Mouse (Mus musculus) heart, postnatal 14 days (tissue): Measurements from ENCODE around the gene Jaml. TPM values are rescaled to one million over a fixed set of nuclear protein-coding genes. Genes with fewer than 3 reads are reported as not detected.

Experiments used
- DNase-seq, 2 experiments: peaks; one replicate each; pipeline ENCODE4 v3.0.0; 2021 to 2022
- intact Hi-C: fragments of 180-260 bp; cut with DNase I; formaldehyde crosslinking; loops from one replicate; pipeline ENCODE4 v1.15.1; 2025
- total RNA-seq, 2 experiments: library from RNA; stranded (reverse); gene quantifications; 2 replicates each; pipeline ENCODE4 v1.2.3; 2021

Gene Jaml
- total RNA-seq, 2 experiments from 2014 or later, result 0.19 to 0.59 TPM

DNA sequence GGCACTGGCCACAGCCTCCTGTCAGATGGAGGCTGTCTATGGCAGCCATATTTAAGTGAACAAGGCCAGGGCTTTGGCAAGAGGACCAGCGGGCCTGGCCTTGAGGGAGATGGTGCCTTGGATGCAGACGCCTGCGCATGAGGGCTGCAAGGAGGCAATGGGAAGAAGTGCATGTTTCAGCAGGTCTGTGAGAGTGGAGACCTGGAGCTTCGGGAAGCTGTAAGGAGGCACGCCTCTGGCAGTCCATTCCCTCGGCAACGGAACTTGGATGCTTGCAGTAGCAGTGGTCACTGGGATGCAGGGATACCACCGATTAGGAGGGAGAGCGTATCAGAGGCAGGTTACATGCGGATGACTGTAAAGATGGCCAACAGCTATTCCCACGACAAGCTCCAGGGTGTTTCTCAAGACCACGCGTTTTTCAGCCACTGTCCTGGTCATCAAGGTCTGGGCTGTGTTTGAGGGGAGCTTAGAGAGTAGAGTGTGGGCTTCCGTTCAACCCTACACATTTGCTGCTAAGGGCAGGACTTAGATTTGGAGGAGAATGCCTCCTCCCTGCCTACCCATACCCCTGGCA, 41.1 kb downstream of the Jaml start:
- intact Hi-C loops, result no loop called here
- no peak for DNase-seq

DNA sequence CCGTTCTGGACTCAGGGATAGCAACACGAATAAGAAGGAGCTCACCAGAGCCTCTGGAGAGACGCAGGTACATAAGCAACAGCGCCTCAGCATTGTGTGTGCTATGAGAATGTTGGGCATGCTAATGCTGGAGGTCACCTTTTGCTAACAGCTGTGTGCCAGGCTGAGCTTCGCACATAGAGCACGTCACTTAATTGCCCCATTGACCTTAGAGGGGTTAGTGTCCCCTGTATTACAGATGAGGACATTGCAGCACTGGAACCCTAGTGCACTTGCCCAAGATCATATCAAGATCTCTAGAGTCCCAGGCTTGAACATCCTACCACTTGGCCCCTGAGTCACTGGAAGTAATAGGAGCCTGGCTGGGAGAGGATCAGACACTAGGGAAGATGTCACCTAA, 41.6 kb downstream of the Jaml start:
- no peak for DNase-seq
- intact Hi-C loops, result no loop called here

DNA sequence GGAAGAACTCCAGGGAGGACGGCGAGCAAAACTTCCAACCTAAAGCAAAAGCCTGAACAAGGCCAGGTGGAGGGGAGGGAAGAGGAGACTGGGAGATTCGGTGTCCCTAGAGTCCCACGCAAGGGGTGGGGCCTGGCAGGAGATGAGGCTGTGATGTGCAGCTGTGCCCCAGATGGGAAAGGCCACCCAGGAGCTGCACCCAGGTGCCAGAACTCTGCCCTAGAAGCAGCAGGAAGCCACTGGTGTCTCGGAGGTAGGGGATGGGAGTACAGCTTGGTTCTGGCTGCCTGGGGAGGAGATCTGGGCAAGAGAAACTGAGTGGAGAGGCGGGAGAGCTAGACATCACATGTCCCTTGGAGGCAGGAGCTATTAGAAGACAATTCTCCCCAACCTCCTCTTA, 42.0 kb downstream of the Jaml start:
- no peak for DNase-seq
- intact Hi-C loops, result loop anchor here (1.0 kb wide), 1 partner anchor 25 kb away; no protein-coding TSS in a partner anchor

DNA sequence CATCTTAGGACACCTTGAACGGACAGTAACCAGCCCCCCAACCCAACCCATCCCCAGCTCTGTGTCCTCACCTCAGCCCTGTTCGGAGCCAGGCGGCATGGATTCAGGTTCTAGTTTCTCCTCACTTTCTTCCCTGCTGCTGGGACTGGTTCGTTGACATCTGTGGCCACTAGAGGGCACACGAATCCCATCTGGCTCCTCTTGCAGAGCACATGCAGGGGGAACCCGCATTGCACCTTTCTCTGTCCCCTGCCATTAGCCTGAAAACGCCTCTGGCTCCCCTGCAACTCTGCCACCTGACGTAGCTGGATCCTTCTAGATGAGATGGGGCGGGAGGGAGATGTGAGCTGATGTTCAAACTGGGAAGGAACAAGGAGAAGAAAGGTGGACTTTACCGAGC, 42.8 kb downstream of the Jaml start:
- DNase-seq, result peak; percentile 75 to 81
- intact Hi-C loops, result loop anchor here (1.0 kb wide), 1 partner anchor 25 kb away; no protein-coding TSS in a partner anchor

DNA sequence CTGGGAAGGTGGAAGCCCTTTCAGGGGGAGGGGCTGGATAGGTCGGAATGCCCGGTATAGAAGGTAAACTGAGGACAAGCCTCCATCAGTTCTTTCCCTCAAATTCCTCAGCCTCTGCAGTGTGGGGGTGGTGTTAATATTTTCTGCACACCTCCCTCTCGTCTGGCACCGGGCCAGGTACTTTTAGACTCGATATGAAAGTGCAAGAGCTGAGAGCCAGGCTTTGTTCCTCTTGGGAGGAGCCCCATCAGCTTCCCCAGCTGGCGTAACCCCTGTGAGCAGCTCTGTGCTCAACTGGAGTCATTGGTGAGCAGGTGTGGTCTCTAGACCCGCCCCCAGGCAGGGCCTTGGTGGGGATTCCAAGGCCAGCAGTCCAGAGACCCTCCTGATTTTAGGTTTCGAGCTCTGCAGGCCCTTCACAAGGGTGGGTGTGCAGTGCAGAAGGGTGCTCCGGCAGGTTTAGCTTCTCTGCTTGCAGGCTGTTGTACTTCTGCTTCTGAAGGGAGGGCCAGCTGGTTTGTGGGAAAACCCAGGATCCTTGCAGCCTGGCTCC, 43.3 kb downstream of the Jaml start:
- intact Hi-C loops, result no loop called here
- DNase-seq, result peak; percentile 27 to 32

DNA sequence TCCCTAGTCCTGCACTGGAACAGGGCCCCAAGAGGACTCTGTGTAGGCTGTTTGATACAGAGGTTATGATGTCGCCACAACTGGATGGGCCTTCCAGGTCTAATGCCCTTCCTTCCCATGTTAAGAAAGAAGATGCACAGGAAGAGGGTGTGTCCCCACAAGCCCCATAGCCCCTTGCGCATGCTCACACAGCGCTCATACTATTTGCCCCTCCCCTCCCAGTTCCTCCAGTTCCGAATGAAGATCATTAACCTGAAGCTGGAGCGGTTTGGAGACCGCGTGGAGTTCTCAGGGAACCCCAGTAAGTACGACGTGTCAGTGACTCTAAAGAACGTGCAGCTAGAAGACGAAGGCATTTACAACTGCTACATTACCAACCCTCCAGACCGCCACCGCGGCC, 46.2 kb downstream of the Jaml start:
- no peak for DNase-seq

DNA sequence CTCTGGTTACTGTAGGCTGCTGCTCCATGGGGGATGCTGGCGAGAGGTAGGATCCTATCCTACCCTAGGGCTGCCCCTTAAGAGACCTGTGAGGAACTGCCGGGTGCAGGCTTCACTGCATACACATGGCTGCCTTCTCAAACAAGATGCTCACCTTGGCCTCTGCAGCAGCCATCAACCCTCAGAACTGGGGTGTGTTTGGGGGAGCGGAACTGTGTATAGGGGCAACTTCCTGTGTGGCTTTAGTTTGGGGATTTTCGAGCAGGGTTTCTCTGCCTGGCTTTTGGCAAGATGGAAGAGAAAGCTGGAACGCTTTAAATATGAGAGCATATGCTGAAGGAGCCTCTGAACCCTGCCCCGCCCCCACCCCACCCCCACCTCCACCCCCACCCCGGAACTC, 48.0 kb downstream of the Jaml start:
- intact Hi-C loops, result no loop called here

More for the DNA sequence above, 46.2 kb downstream of the Jaml start:
- intact Hi-C loops, result no loop called here

DNA sequence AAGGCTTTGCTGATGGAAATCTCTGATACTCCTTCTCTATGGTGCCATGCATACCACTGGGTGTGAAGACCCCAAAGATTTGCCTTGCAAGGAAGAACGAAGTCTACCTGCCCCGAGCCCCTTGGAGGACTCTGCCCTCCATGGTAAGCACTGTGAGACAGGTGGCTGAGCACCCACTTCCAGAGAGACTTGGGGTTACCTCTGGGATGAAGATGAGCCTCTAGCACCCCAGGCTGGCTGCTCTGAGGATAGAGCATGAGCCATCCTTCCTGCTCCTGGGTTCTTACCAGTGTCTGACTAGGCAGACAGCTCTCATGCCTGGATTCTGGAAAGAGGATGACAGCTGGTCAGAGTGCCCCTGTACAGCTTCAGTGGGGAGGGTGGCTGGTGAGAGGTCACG, 51.1 kb downstream of the Jaml start:
- intact Hi-C loops, result no loop called here
- DNase-seq, result no peak

More for the DNA sequence above, 48.0 kb downstream of the Jaml start:
- DNase-seq, result no peak

DNA sequence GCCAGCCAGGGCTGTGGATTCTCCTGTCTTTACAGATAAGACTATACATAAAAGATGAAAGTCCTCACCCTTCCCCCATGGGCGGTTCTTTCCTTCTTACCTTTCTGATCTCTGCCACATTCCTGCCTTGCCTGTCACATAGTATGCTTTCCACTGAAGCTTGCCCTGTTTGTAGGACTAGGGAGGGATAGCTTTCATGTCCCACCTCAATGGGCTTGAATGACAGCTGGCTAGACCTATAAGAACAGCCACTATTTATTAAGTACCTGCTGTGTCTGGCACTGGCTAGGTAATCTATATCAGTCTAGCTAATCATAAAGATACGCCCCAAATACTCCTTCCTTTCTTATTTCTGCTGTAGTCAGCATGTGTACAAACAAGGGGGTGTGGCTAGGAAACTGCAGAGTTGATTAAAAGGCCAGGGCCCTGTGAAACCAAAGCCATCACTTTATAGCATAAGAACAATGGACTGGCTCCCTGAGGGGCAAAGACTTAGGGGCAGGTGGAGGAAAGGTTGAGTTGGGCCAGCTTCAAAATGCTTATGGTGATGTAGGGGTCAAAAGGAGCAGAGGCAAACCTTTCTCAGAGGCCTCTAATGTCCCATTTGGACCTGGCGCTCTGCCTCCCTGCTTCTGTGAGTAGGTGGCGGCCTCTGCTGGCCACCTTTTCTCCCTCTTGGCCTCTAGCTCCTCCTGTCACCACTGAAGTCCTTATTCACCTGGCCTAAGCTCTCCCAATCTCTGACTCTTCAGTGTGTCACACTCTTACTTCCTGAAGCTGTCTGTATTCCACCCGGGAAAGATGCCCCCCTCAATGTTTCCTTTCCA, 54.7 kb downstream of the Jaml start:
- intact Hi-C loops, result no loop called here
- peak; percentile 56 to 74 for DNase-seq

DNA sequence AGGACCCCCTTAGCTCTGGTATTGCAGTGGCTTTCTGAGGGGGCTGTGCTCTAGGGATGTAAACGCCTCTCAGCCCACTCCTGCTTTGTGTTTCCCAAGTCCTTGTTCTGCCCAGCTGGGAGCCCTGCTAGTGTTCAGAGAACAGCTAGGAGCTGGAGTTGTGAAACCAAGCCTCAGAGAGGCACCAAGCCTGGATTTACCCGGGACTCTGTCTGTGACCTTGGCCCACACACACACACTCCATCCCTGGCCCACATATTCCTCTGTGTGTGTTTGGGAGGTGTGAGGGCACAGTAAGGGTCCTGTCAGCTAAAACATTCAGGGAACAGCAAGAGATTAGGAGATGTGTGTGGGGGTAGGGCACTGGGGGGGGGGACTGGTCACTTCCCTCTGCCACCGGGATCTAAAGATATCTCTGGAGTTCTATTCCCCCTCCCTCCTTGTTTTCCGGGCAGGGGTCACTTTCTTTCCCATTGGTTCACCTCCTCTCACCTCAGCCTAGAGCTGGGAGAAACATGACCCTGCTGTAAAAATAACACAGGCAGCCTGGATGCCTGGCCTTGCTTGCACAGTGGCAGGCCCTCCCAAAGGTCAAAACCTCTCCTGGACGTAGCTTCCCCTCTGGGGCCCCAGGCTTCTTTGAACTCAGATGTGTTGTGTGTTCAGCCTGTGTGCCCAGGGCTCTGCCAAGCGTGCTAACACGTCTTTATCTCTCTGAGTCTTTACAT, 57.6 kb downstream of the Jaml start:
- intact Hi-C loops, result no loop called here
- DNase-seq, result no peak

DNA sequence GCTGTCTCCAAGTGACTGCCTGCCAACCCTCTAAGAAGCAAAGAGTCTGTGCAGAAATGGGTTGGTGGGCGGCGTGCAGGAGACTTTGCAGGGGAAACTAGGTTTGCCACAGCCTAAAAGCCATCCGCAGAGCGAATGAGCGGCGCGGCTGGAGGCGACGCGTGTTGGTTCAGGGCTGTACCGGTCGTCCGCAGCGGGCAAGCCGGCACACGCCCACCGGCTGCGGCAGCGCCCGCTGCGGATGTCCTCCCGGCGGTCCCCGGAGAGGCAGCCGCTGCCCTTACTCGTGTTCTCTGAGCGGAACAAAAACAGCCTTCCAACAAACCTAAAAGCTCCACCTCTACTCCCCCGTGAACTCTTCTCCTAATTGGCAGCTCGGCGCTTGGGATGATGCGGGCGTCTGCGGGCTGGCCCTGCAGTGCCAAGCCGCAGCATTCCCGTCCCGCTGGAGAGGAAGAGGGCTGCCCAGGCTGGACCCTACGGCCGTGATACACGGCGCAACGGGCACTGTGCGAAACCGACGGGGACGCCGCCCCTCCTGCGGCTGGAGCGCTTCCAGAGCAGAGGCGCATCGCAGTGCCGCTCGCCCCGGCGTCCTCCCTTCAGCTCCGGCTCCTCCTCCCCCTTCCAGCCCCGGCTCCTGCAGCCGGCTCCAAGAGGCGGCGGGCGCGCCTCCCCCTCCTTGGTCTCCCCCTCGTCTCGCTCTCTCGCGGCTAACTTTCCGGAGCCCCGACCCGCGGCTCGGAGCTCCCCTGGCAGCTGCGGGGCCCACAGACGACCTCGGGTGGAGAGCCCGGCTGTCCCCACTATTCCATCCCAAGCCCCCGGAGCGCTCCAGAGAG, 59.4 kb downstream of the Jaml start, which contains the start of gene Scn4b:
TSS of gene Scn4b (plus strand) at position 205 of the 842 bp plus-strand sequence.
- DNase-seq, result peak; percentile 55 to 58
- intact Hi-C loops, result no loop called here

DNA sequence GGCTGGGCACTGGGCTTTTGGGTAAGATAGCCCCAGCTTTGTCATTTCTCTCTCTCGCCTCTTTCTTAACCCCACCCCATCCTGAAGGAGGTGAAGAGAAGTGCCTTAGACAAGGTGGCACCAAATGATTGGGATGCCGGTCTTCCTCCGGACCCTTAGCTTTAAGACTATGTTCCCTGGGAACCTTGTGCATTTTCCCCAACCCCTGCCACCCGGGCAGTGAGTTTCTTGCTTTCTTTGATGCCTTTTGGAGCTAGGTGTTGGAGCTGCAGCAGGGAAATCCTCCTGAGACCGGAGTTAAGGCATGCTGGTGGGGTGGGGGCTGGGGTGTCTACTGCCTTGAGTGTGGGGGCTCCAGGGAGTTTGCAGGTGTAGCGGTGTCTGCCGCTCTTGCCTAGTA, 60.1 kb downstream of the Jaml start:
- no peak for DNase-seq
- intact Hi-C loops, result no loop called here

DNA sequence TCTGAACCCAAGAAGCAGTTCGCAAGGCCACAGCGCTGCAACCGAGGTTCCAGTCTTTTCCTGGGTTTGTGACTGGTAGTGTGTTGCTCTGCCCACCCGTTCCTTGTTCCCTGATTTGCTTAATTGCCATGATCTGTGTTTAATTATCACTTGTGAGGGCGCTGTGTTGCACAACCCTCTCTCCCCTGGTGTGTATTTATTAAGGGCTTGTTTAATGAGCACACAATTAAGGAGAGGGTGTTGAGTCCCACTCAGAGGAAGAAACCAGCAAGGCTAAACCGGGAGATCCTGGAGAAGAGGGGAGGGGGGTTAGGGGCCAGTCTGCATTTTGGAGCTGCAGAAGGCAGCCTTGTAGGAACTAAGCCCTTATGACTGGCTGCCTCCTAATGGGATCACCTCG, 62.0 kb downstream of the Jaml start:
- no peak for DNase-seq
- intact Hi-C loops, result no loop called here

DNA sequence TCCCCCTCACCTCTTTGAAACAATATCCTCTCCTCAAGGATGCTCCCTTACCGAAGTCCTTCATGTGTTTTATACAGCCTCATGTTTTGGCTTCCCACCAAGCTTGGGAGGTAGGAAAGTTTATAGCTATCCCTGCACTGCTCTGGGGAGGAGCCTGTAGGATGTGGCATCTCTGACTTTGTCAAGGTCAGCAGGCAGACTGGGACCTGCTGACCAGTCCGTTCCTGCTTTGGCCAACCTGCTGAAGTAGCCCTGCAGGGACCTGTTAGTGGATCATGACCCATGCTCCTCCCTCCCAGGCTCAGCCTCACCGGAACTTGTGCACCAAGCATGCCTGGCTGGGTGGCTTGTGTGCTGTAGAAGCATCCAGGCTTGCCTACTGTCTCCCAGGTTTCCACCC, 63.7 kb downstream of the Jaml start:
- intact Hi-C loops, result no loop called here
- DNase-seq, result no peak

DNA sequence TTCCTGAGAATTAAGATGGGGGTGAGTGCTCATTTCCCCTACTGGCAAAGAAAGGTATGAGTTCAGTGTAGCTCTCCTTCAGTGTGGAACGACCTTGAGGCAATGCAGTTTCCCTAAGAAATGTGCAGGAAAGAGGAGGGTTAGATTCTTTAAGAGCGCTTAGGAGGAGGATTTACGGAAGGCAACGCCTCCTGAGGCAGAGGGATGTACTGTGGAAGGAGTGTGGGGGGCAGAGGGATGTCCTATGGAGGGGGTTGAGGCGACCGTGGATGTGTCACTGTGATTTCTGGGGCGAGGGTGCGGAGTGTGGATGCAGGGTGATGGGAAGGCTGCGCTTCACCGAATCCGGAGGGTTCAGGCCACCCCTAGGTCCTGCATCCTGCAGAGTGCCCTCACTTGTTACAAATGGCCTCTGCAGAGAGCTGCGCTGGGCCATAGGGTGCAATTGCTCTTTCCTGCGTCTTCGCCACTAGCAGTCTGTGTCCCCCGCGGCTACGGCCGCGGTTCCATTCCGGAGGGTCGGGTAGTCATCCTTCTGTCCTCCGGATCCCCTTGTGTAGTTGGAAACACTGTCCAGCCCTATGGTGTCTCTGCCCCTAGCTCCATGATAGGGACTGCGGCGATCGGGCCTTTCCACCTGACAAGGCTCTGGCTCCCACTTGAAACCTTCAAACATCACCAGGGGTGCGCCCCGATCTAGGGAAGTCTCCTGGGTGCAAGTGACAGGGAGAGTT, 66.7 kb downstream of the Jaml start:
- intact Hi-C loops, result loop anchor here (1.0 to 5.0 kb wide), 3 partner anchors 24 to 173 kb away; no protein-coding TSS in a partner anchor
- no peak for DNase-seq

DNA sequence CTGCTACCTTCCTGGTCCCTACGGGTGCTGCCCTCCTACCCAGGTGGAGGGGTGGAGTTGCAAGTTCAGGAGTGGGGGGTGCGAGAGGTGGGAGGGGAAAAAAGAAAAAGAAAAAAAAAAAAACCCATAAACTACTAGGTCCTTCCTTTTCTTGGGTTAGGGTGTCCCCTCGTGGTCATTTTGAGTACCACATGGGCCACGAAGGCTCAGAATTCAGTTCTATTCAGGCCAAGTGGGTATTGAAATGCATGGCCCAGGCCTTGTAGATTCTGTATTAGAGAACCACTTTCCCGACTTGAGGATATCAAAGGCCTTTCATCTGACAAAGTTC, 67.2 kb downstream of the Jaml start:
- intact Hi-C loops, result loop anchor here (1.0 to 5.0 kb wide), 3 partner anchors 25 to 174 kb away; no protein-coding TSS in a partner anchor
- peak; percentile 58 to 78 for DNase-seq

DNA sequence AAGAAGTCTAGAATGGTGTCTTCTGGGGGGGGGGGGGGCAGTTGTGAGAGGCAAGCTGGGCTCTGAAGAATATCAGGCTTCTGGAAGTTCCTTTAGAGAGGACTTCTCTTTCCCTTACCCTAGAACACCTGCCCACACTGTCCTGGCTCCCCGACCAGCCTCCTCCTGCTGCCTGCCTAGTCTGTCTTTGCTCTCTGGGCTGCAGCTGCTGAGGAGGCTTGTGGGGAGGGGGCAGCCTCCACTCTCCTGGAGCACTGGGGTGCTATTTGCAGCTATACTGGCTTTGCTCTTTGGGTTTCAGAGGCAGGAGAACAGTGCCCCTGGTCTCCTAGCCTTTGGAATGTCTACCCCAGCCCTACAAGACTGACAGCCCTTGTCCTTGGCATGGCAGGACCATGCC, 72.0 kb downstream of the Jaml start:
- intact Hi-C loops, result no loop called here
- no peak for DNase-seq

DNA sequence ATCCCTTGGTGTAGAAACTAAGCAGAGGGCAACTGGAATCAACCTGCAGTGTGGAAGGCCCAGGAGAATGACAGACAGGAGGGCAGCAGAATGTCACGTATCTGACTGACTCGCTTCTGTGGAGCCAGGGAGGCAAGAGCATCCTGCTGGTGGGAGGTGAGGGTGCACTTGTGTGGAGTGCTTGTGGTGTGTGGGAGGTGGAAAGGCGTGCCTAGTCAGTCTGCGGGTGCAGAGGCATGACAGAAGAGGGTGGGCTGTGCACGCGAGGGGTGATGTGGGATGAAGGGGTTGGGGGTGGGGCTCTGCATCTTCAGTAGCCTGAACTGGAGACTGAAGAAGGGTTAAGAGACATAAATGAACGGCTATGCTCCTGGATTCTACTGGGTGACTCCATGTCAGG, 74.4 kb downstream of the Jaml start:
- intact Hi-C loops, result no loop called here
- no peak for DNase-seq
